Mouse (Mus musculus): ENCODE results near the gene Adcy6. TPM values are rescaled to one million over a fixed set of nuclear protein-coding genes. Genes with fewer than 3 reads are reported as not detected.

Gene Adcy6
- total and polyA plus RNA-seq, 3 experiments: 0.06 to 1.5 TPM; not detected in 1

DNA sequence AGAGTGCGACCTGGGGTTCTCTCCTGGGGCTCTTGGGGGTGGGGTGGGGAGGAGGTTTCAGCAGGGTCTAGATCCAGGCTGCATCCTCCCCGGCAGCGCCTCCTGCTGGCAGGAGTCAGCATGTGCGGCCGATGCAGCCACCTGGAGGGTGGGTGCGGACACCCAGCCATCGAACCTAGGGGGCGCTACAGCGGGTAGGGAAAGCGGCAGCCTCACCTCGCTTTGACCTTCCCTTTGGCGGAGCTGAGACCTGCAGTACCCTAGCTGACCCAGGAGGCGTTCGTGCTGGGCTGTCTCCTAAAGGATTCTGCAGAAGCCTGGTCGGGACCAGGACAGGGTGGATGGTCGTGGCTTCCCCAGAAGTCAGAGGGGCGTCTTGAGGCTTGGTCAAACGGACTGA lies 21.6 kb upstream of the Adcy6 start:
- in situ Hi-C loops (cut with MboI; ENCODE audit: low pct_ligation_motif_present, low pct_unique_long_range_greater_than_20kb, low sequenced_read_pairs) (loop anchor here (5.0 kb wide), 1 partner anchor 64 kb away; no protein-coding TSS in a partner anchor), dilution Hi-C loops (cut with MboI; ENCODE audit: extremely low pct_ligation_motif_present, extremely low pct_unique_long_range_greater_than_20kb, low sequenced_read_pairs) (no loop called here)
- H3K4me1 ChIP-seq (ENCODE audit: control insufficient read depth in 1 of 2, insufficient read depth in 2 of 2): peaks cover 12 to 45% of the 10 kb centered on the region in 2 experiments
- DNase-seq (ENCODE audit: extremely low read depth): peak; percentile 83
- H3K27me3 ChIP-seq (replicated peaks): peaks cover 96% of the 10 kb centered on the region
- peak overlapping the region in 1 of 3 experiments; percentile 20 for H3K4me3 ChIP-seq (replicated peaks in 1 of 3; ENCODE audit: low read depth in 2 of 3, low read length in 2 of 3, poor library complexity in 1 of 3)
- peaks cover 6% of the 10 kb centered on the region for H3K9me3 ChIP-seq (replicated peaks; ENCODE audit: low read length)
- no peaks in the 10 kb centered on the region for H3K79me2 ChIP-seq (replicated peaks; ENCODE audit: control insufficient read depth, extremely low read depth, insufficient read depth, poor library complexity, severe bottlenecking)
- no peak overlapping the region for H3K27ac ChIP-seq (ENCODE audit: insufficient read depth, low read depth)
- H3K9ac ChIP-seq (ENCODE audit: insufficient read depth, low read depth): no peak overlapping the region
- peak overlapping the region; percentile 23 for H3K4me2 ChIP-seq (ENCODE audit: insufficient read depth, low read depth, poor library complexity, severe bottlenecking)
- TF ChIP-seq PAX5 (IDR thresholded peaks at IDR 0.05; ENCODE audit: low read length): no peak
- TF ChIP-seq KAT2A (IDR thresholded peaks at IDR 0.05; ENCODE audit: insufficient replicate concordance, low read length): no peak
- no peak for TF ChIP-seq POLR2A (IDR thresholded peaks at IDR 0.05; ENCODE audit: low read depth, low read length)
- no peak for TF ChIP-seq ZMIZ1 (IDR thresholded peaks at IDR 0.05; ENCODE audit: low read depth, low read length)
- no peak for TF ChIP-seq TCF12 (IDR thresholded peaks at IDR 0.05; ENCODE audit: low read depth, low read length)
- no peak for TF ChIP-seq TBP (conservative IDR thresholded peaks at IDR 0.05; ENCODE audit: low read depth, low read length)
- TF ChIP-seq USF1 (IDR thresholded peaks at IDR 0.05; ENCODE audit: low read depth, low read length): no peak
- no peak for TF ChIP-seq MAZ (IDR thresholded peaks at IDR 0.05; ENCODE audit: low read depth, low read length)
- TF ChIP-seq CTCF (conservative IDR thresholded peaks at IDR 0.05 in 1 of 2, IDR thresholded peaks at IDR 0.05 in 1 of 2; ENCODE audit: low read depth in 2 of 2, low read length in 2 of 2): peak; percentile 76 to 99
- TF ChIP-seq MAFK (IDR thresholded peaks at IDR 0.05; ENCODE audit: insufficient replicate concordance, low read length): no peak
- TF ChIP-seq JUND (conservative IDR thresholded peaks at IDR 0.05; ENCODE audit: low read depth, low read length): no peak
- peak; percentile 52 for TF ChIP-seq SMC3 (IDR thresholded peaks at IDR 0.05; ENCODE audit: low read depth, low read length)
- no peak for TF ChIP-seq ZNF384 (IDR thresholded peaks at IDR 0.05; ENCODE audit: low read depth, low read length)
- peak; percentile 58; the same call in 1 of the 2 replicates for TF ChIP-seq NELFE (IDR thresholded peaks at IDR 0.05; ENCODE audit: low read depth, low read length)
- no peak for TF ChIP-seq UBTF (IDR thresholded peaks at IDR 0.05; ENCODE audit: low read depth, low read length)
- TF ChIP-seq SIN3A (IDR thresholded peaks at IDR 0.05; ENCODE audit: low read length): no peak
- no peak for TF ChIP-seq RCOR1 (conservative IDR thresholded peaks at IDR 0.05; ENCODE audit: low read depth, low read length)
- TF ChIP-seq JUN (IDR thresholded peaks at IDR 0.05; ENCODE audit: insufficient read depth, low read depth, low read length): no peak
- TF ChIP-seq HCFC1 (IDR thresholded peaks at IDR 0.05; ENCODE audit: low read depth, low read length): no peak
- no peak for TF ChIP-seq CHD1 (IDR thresholded peaks at IDR 0.05; ENCODE audit: low read depth, low read length)
- no peak for TF ChIP-seq USF2 (conservative IDR thresholded peaks at IDR 0.05; ENCODE audit: low read depth, low read length)
- no peak for TF ChIP-seq POLR2AphosphoS2 (IDR thresholded peaks at IDR 0.05; ENCODE audit: low read depth, low read length)
- no peak for TF ChIP-seq NRF1 (IDR thresholded peaks at IDR 0.05; ENCODE audit: low read depth, low read length)
- TF ChIP-seq MEF2A (IDR thresholded peaks at IDR 0.05; ENCODE audit: borderline replicate concordance, low read depth, low read length): no peak
- peak; percentile 30 for TF ChIP-seq RAD21 (IDR thresholded peaks at IDR 0.05; ENCODE audit: low read depth, low read length)
- no peak for TF ChIP-seq ZC3H11A (IDR thresholded peaks at IDR 0.05; ENCODE audit: low read depth, low read length)
- TF ChIP-seq CHD2 (IDR thresholded peaks at IDR 0.05; ENCODE audit: low read length): no peak
- TF ChIP-seq GABPA (IDR thresholded peaks at IDR 0.05; ENCODE audit: insufficient replicate concordance, low read depth, low read length): no peak
- TF ChIP-seq E2F4 (IDR thresholded peaks at IDR 0.05; ENCODE audit: insufficient replicate concordance, low read depth, low read length): no peak
- no peak for TF ChIP-seq ELF1 (IDR thresholded peaks at IDR 0.05; ENCODE audit: low read depth, low read length)
- TF ChIP-seq ZKSCAN1 (IDR thresholded peaks at IDR 0.05; ENCODE audit: borderline replicate concordance, low read depth, low read length): no peak
- TF ChIP-seq EP300 (IDR thresholded peaks at IDR 0.05; ENCODE audit: low read length): no peak
- 0 out of 2 replicates have a peak, but pooled peaks have one; percentile 21 for TF ChIP-seq MYC (IDR thresholded peaks at IDR 0.05; ENCODE audit: low read depth, low read length)
- TF ChIP-seq IRF4 (IDR thresholded peaks at IDR 0.05; ENCODE audit: low read depth, low read length): peak; percentile 65; the same call in 1 of the 2 replicates
- no peak; the same call in 1 of the 2 replicates for TF ChIP-seq MXI1 (IDR thresholded peaks at IDR 0.05; ENCODE audit: low read depth, low read length)
- TF ChIP-seq ETS1 (conservative IDR thresholded peaks at IDR 0.05; ENCODE audit: low read depth, low read length): no peak
- TF ChIP-seq BHLHE40 (IDR thresholded peaks at IDR 0.05; ENCODE audit: low read depth, low read length): no peak
- TF ChIP-seq MAX (IDR thresholded peaks at IDR 0.05; ENCODE audit: low read length): peak; percentile 49; the same call in 1 of the 2 replicates
- H3K36me3 ChIP-seq (replicated peaks in 1 of 2; ENCODE audit: control insufficient read depth in 1 of 2, insufficient read depth in 1 of 2, low read length in 1 of 2): no peaks in the 10 kb centered on the region

Measured in CH12.LX (cell line).